Mouse (Mus musculus): ENCODE measurements around the gene Itga11.

- TF ChIP-seq TAL1 (IDR thresholded peaks at IDR 0.05; ENCODE audit: low read length), result no peak
- TF ChIP-seq GATA1 (IDR thresholded peaks at IDR 0.05; ENCODE audit: low read length), result no peak
Measured at GRCm38 (mm10) chr9:62658016-62658415, 19.6 kb upstream of the Itga11 start.

All from erythroblast, embryonic 14.5 days (primary cell).